Mouse (Mus musculus) midbrain, postnatal 0 days (tissue): ENCODE data around the gene Vps8. TPM values are rescaled to one million over a fixed set of nuclear protein-coding genes. Genes with fewer than 3 reads are reported as not detected.

ENCODE experiments used
- ATAC-seq: fragments of 200-750 bp; cut with Nextera tagmentation; 2 replicates; pipeline ENCODE4 v1.8.0; 2017; ENCODE audit warnings: moderate number of reproducible peaks, mild to moderate bottlenecking, moderate TSS enrichment, moderate library complexity; ENCODE audit not compliant: low FRiP score
- DNase-seq: peaks from one replicate; pipeline ENCODE4 v3.0.0-alpha.2; 2015; ENCODE audit warnings: low spot score
- H3K27ac ChIP-seq: fragments of 300-500 bp; sonication (generic); 2 replicates; pipeline ENCODE4 v1.5.1; 2014; ENCODE audit warnings: low read depth, mild to moderate bottlenecking, low read length, mixed read lengths
- H3K27me3 ChIP-seq: fragments of 300-500 bp; sonication (generic); 2 replicates; pipeline ENCODE4 v1.6.1; 2014; ENCODE audit warnings: low read length, control low read depth, mixed read lengths; ENCODE audit not compliant: insufficient read depth
- H3K36me3 ChIP-seq: fragments of 300-500 bp; sonication (generic); 2 replicates; pipeline ENCODE4 v1.6.1; 2014; ENCODE audit warnings: low read length, control low read depth, mixed read lengths; ENCODE audit not compliant: insufficient read depth
- H3K4me1 ChIP-seq: fragments of 300-500 bp; sonication (generic); 2 replicates; pipeline ENCODE4 v1.6.1; 2014; ENCODE audit warnings: mild to moderate bottlenecking, control low read depth, antibody characterized with exemption, low read length, mixed read lengths; ENCODE audit not compliant: insufficient read depth
- H3K4me2 ChIP-seq: fragments of 300-500 bp; sonication (generic); 2 replicates; pipeline ENCODE4 v1.6.1; 2014; ENCODE audit warnings: low read depth, mild to moderate bottlenecking, low read length, mixed read lengths; ENCODE audit not compliant: poor library complexity, severe bottlenecking
- H3K4me3 ChIP-seq: fragments of 300-500 bp; sonication (generic); 2 replicates; pipeline ENCODE4 v1.5.1; 2014; ENCODE audit warnings: low read depth, mild to moderate bottlenecking, low read length, moderate library complexity
- H3K9ac ChIP-seq: fragments of 300-500 bp; sonication (generic); replicated peaks from 2 replicates; pipeline ENCODE4 v1.6.1; 2014; ENCODE audit warnings: mild to moderate bottlenecking, low read length, moderate library complexity, mixed read lengths; ENCODE audit not compliant: poor library complexity, severe bottlenecking
- H3K9me3 ChIP-seq: fragments of 300-500 bp; sonication (generic); 2 replicates; pipeline ENCODE4 v1.6.1; 2016; ENCODE audit warnings: low read length, control low read depth
- CTCF ChIP-seq: IDR thresholded peaks from 2 replicates; pipeline ENCODE4 v1.5.1; 2016; ENCODE audit warnings: antibody characterized with exemption, mild to moderate bottlenecking
- WGBS: fragments of 180-500 bp; shearing (Covaris S2); extraction: QIAGEN DNeasy Blood & Tissue Kit; methylation state at CpG from one replicate; pipeline ENCODE4 v1.1.7; 2014; 5-methylcytosine and 5-hydroxymethylcytosine counted together
- polyA plus RNA-seq: library from polyadenylated mRNA; unstranded; fragments of >200 nt; fragmentation: Nextera tagmentation; extraction: Ambion mirVana; gene quantifications from 2 replicates; pipeline ENCODE4 v1.2.1, GENCODE M21; 2015
- total RNA-seq: library from RNA; depleted of rRNA; stranded (reverse); fragments of >200 nt; gene quantifications from 2 replicates; pipeline ENCODE4 v1.2.3, GENCODE M21; 2014

Gene Vps8
- total and polyA plus RNA-seq, 2 experiments from 2014 or later, result 26.0 to 35.2 TPM

DNA sequence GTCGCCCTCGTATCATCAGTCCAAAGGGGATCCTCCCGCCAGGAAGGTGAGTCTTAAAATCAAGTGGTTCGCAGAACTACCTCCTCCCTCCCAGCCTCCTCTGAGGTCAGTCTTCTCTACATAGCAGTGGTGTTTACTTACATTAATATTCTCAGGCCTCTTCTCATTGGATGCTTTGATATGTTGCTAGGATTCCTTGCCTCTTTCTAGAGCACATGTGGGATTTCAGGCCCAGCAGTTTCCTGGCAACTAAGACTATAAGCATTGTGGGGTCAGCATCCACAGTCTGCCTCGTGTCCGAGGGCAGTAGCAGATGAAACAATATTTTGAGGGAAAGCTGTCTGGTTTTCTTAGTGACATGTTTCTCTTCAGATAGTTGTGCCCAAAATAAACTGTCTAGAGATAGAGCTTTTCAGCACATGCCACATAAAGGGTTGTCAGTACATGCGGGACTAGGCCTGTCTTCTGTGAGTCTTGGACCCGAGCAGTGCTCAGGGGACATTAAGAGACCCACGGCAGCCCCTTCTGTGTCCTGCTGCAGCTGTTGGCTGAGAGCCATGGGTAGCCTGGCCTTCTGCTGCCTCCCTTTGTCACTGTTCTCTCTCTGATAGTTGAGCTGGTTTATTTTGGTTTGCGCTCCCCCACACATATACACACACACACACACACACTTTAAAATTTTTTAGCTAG, 185.4 kb downstream of the Vps8 start:
- Histone ChIP-seq H3K4me3 (no peak overlapping the region), H3K27ac (no peak overlapping the region), H3K27me3 (no peaks in the 10 kb centered on the region), H3K9ac (no peak overlapping the region), H3K4me2 (no peak overlapping the region), H3K4me1 (no peaks in the 10 kb centered on the region), H3K36me3 (no peaks in the 10 kb centered on the region), H3K9me3 (no peaks in the 10 kb centered on the region)
- ATAC-seq, result no peak
- DNase-seq, result peak; percentile 63
- TF ChIP-seq CTCF, result no peak
- 54% methylated on average over 10 of the region's 10 CpGs for WGBS

GRCm38 (mm10) chr16:21610473-21610872, 187.6 kb downstream of the Vps8 start:
- no peak for DNase-seq
- no peak overlapping the region for H3K27ac ChIP-seq
- H3K27me3 ChIP-seq, result no peaks in the 10 kb centered on the region
- no peaks in the 10 kb centered on the region for H3K36me3 ChIP-seq
- no peak for ATAC-seq
- no peak overlapping the region for H3K9ac ChIP-seq
- 91% methylated on average over 4 of the region's 4 CpGs for WGBS
- H3K4me2 ChIP-seq, result no peak overlapping the region
- H3K4me1 ChIP-seq, result no peaks in the 10 kb centered on the region
- no peaks in the 10 kb centered on the region for H3K9me3 ChIP-seq
- no peak for TF ChIP-seq CTCF
- H3K4me3 ChIP-seq, result no peak overlapping the region

DNA sequence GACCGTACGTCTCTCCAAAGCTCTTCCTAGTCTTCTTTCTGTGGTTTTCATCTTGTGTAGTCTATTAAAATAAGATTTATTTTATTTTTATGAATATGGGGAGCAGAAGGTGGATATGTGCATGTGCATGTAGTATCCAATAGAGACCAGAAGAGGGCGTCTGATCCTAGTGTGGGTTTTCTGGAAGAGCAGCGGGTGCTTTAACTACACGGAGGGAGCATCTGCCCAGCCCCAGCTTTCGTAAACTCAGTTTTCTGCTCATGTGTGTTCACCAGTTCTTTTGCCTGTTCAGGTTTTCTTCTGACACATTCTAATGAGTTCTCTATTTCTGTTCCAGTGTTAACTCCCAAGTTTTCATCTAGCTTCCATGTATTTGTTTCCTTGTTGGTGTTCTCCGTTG, 192.9 kb downstream of the Vps8 start:
- TF ChIP-seq CTCF, result peak; percentile 73
- DNase-seq, result peak; percentile 64
- no peaks in the 10 kb centered on the region for H3K9me3 ChIP-seq
- no peak overlapping the region for H3K4me2 ChIP-seq
- H3K27me3 ChIP-seq, result no peaks in the 10 kb centered on the region
- no peak overlapping the region for H3K4me3 ChIP-seq
- no peaks in the 10 kb centered on the region for H3K4me1 ChIP-seq
- no peak for ATAC-seq
- 52% methylated on average over 7 of the region's 7 CpGs for WGBS
- H3K9ac ChIP-seq, result no peak overlapping the region
- no peaks in the 10 kb centered on the region for H3K36me3 ChIP-seq
- H3K27ac ChIP-seq, result no peak overlapping the region

- no peak for TF ChIP-seq CTCF
- Histone ChIP-seq H3K27ac (no peak overlapping the region), H3K9ac (no peak overlapping the region), H3K4me1 (no peaks in the 10 kb centered on the region), H3K4me3 (no peak overlapping the region), H3K4me2 (no peak overlapping the region), H3K27me3 (no peaks in the 10 kb centered on the region), H3K9me3 (no peaks in the 10 kb centered on the region), H3K36me3 (no peaks in the 10 kb centered on the region)
- ATAC-seq (no peak), DNase-seq (no peak)
- 88% methylated on average over 2 of the region's 2 CpGs for WGBS
Observed at GRCm38 (mm10) chr16:21620630-21621029, 197.7 kb downstream of the Vps8 start.

DNA sequence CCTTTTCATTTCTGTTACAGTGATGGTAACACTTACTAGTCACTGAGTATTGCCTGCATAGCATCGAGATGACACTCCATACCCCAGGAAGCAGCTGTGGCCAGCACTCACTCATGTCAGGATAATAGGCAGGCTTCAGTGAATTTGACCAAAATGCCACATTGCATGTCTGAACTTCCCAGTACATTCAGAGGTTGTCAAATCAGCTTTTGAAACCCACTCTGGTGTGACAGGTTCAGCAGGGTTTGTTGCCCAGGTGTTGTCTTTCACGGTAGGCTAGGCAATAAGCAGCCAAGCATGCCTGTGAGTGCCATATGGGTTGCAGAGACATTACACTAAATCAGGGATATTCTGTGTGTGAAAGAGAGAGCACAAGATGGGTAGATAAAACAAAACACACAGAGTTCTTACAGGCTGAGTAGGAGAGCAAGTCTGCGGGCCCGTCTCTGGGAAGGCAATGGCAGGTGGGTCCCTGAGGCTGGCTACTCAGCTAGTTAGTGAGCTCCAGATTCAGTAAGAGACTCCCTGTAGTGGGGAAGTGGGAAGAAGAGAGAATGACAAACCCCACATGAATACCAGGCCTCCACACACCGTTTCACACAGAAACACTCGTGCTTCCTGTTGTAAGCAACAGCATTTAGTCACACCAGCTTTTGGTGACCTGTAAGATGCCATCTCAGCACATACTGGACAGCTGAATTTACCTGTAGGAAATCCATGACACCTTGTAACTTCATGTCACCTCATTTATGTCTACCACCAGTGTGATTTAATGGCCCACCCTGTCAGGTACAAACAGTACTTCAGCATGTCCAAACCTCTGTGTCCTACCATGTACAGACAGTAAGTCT, 203.1 kb downstream of the Vps8 start:
- no peak overlapping the region for H3K9ac ChIP-seq
- H3K36me3 ChIP-seq, result no peaks in the 10 kb centered on the region
- H3K4me2 ChIP-seq, result no peak overlapping the region
- peak; percentile 76 for DNase-seq
- TF ChIP-seq CTCF, result no peak
- no peaks in the 10 kb centered on the region for H3K9me3 ChIP-seq
- H3K27ac ChIP-seq, result no peak overlapping the region
- no peak overlapping the region for H3K4me3 ChIP-seq
- no peaks in the 10 kb centered on the region for H3K27me3 ChIP-seq
- 50% methylated on average over 6 of the region's 6 CpGs for WGBS
- H3K4me1 ChIP-seq, result no peaks in the 10 kb centered on the region
- no peak for ATAC-seq

DNA sequence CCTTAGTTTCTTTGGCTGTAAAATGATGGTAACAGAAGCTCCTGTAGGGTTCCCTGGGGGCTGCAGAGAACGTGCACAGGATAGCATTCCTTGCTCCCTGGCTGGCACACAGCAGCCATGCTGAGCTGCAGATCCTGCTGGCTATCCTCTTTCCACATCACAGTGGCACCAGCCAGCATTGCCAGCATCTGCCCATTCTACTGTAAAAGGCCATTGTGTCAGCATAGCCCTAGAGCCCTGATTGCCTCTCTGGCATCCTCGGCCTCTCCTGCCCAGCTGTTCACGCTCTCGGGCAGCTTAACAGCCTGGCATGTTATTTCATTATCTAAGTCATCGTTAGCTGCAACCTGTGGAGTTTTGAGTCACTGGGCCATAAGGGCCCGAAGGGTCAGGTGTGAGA, 204.3 kb downstream of the Vps8 start:
- ATAC-seq, result no peak
- Histone ChIP-seq H3K4me1 (no peaks in the 10 kb centered on the region), H3K9ac (no peak overlapping the region), H3K9me3 (no peaks in the 10 kb centered on the region), H3K36me3 (no peaks in the 10 kb centered on the region), H3K4me2 (no peak overlapping the region), H3K27ac (no peak overlapping the region), H3K4me3 (no peak overlapping the region), H3K27me3 (no peaks in the 10 kb centered on the region)
- DNase-seq, result peak; percentile 37
- WGBS, result 56% methylated on average over 6 of the region's 6 CpGs
- no peak for TF ChIP-seq CTCF
